Mouse (Mus musculus) limb, embryonic 14.5 days (tissue): ENCODE measurements around the gene Nfam1. TPM values are rescaled to one million over a fixed set of nuclear protein-coding genes. Genes with fewer than 3 reads are reported as not detected.

ENCODE experiments used
- ATAC-seq: fragments of 200-750 bp; cut with Nextera tagmentation; 2 replicates; pipeline ENCODE4 v1.8.0; 2017; ENCODE audit warnings: low read depth, moderate number of reproducible peaks, moderate TSS enrichment; ENCODE audit not compliant: low FRiP score
- DNase-seq: peaks from one replicate; pipeline ENCODE4 v3.0.0-alpha.2; 2015; ENCODE audit warnings: low spot score
- H3K27ac ChIP-seq: fragments of 300-500 bp; sonication (generic); replicated peaks from 2 replicates; pipeline ENCODE4 v1.5.1; 2014; ENCODE audit warnings: low read depth, mild to moderate bottlenecking, low read length, moderate library complexity, mixed read lengths
- H3K27me3 ChIP-seq: fragments of 300-500 bp; sonication (generic); 2 replicates; pipeline ENCODE4 v1.6.1; 2014; ENCODE audit warnings: low read length, mixed read lengths; ENCODE audit not compliant: control insufficient read depth, insufficient read depth
- H3K36me3 ChIP-seq: fragments of 300-500 bp; sonication (generic); 2 replicates; pipeline ENCODE4 v1.6.1; 2014; ENCODE audit warnings: mild to moderate bottlenecking, low read length, moderate library complexity, mixed read lengths; ENCODE audit not compliant: control insufficient read depth, insufficient read depth
- H3K4me1 ChIP-seq: fragments of 300-500 bp; sonication (generic); 2 replicates; pipeline ENCODE4 v1.6.1; 2014; ENCODE audit warnings: antibody characterized with exemption, low read length, mixed read lengths; ENCODE audit not compliant: control insufficient read depth, insufficient read depth
- H3K4me2 ChIP-seq: fragments of 300-500 bp; sonication (generic); replicated peaks from 2 replicates; pipeline ENCODE4 v1.6.1; 2014; ENCODE audit warnings: low read depth, mild to moderate bottlenecking, low read length, moderate library complexity; ENCODE audit not compliant: severe bottlenecking
- H3K4me3 ChIP-seq: fragments of 300-500 bp; sonication (generic); replicated peaks from 2 replicates; pipeline ENCODE4 v1.5.1; 2014; ENCODE audit warnings: low read length
- H3K9ac ChIP-seq: fragments of 300-500 bp; sonication (generic); 2 replicates; pipeline ENCODE4 v1.6.1; 2014; ENCODE audit warnings: mild to moderate bottlenecking, low read depth, low read length, moderate library complexity; ENCODE audit not compliant: severe bottlenecking
- H3K9me3 ChIP-seq: fragments of 300-500 bp; sonication (generic); 2 replicates; pipeline ENCODE4 v1.6.1; 2016; ENCODE audit warnings: low read length; ENCODE audit not compliant: control insufficient read depth
- POLR2A ChIP-seq: fragments of 200-500 bp; IDR thresholded peaks from 2 replicates; pipeline ENCODE4 v1.8.0; 2012; ENCODE audit warnings: inconsistent platforms, mild to moderate bottlenecking, moderate library complexity, borderline replicate concordance; ENCODE audit not compliant: insufficient read depth, insufficient read length; ENCODE audit errors: extremely low read depth
- WGBS: fragments of 180-500 bp; shearing (Covaris S2); extraction: QIAGEN DNeasy Blood & Tissue Kit; methylation state at CpG from one replicate; pipeline ENCODE4 v1.1.7; 2014; 5-methylcytosine and 5-hydroxymethylcytosine counted together
- polyA plus RNA-seq, 2 experiments: library from polyadenylated mRNA; depleted of rRNA in 1 of 2; stranded (reverse) in 1 of 2; unstranded in 1 of 2; fragments of >200 nt; fragmentation: Nextera tagmentation in 1 of 2; extraction: Ambion mirVana in 1 of 2; gene quantifications; 2 replicates each; pipeline versions ENCODE4 v1.2.1 to v1.2.3; 2012 to 2014

Gene Nfam1
- polyA plus RNA-seq, 2 experiments = 3.5 to 4.0 TPM

DNA sequence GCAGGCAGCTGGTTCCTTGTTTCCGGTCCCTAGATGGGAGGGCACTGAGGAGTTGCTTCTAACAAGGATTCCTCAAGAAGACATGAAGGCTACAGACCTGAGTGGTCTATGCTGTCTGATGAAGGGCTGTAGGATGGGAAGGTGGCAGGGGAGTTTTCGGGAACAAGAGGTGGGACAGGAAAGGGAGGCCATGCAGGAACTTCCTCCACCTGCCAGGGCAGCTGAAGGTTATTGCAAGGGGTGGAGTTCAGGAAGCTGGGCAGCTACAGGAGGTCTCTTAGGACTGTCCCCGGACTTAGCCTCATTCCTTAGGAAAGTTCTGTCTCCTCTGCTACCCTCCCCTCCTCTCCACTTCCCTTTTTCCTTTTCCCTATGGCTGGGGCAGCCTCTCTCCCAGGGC, 5.7 kb upstream of the Nfam1 start:
- TF ChIP-seq POLR2A = no peak
- ATAC-seq (no peak), DNase-seq (no peak)
- WGBS = 48% methylated on average over 3 of the region's 3 CpGs
- no peak overlapping the region for H3K4me3 ChIP-seq
- H3K36me3 ChIP-seq = no peaks in the 10 kb centered on the region
- no peak overlapping the region for H3K4me2 ChIP-seq
- peaks cover 38% of the 10 kb centered on the region for H3K4me1 ChIP-seq
- H3K27me3 ChIP-seq = 0 out of 2 replicates have a peak, but pooled peaks cover 11% of the 10 kb centered on the region
- H3K9me3 ChIP-seq = no peaks in the 10 kb centered on the region
- no peak overlapping the region for H3K9ac ChIP-seq
- H3K27ac ChIP-seq = no peak overlapping the region

DNA sequence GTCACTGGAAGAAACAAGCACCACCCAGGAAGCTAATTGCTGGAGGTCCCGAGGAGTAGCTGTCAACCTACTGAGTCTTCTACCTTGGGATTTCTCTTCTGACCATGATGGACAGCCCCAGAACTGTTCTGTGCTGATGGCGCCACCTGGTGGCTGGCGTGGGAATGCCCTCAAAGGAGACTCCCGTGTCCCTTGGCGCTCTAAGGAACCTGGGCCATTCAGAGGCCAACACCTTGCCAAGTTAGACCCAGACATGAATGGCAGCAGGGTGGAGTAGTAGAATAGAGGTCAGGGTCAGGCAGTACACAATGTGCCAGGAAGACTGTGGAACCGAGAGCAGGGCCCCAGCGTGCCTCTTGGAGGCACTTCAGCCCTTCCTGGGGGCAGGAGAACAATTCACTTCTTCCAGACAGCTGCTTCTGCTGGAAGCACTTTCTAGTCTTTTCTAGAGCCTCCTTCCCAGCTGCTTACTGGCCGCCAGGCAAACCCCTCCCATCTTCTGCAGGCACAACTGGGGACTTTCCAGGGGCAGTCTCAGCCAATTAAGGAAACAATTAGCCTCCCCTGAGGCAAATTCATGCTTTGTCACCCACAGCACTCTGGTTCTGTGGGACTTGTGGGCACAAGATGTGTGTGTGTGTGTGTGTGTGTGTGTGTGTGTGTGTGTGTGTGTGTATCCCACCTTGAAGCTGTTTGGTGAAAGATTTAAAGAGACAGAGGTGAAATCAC, 4.8 kb upstream of the Nfam1 start:
- H3K9ac ChIP-seq = no peak overlapping the region
- DNase-seq (peak; percentile 74), ATAC-seq (peak; percentile 24; the same call in 1 of the 2 replicates)
- WGBS = 3% methylated on average over 8 of the region's 8 CpGs
- 0 out of 2 replicates have a peak, but pooled peaks cover 11% of the 10 kb centered on the region for H3K27me3 ChIP-seq
- TF ChIP-seq POLR2A = no peak
- H3K27ac ChIP-seq = no peak overlapping the region
- no peaks in the 10 kb centered on the region for H3K9me3 ChIP-seq
- no peaks in the 10 kb centered on the region for H3K36me3 ChIP-seq
- no peak overlapping the region for H3K4me2 ChIP-seq
- no peak overlapping the region for H3K4me3 ChIP-seq
- H3K4me1 ChIP-seq = peaks cover 33% of the 10 kb centered on the region

- DNase-seq (peak; percentile 87), ATAC-seq (peak; percentile 75)
- Histone ChIP-seq H3K9me3 (no peaks in the 10 kb centered on the region), H3K27me3 (0 out of 2 replicates have a peak, but pooled peaks cover 11% of the 10 kb centered on the region), H3K4me1 (peaks cover 29% of the 10 kb centered on the region), H3K27ac (no peak overlapping the region), H3K9ac (no peak overlapping the region), H3K4me2 (peak overlapping the region; percentile 5; the same call in 1 of the 2 replicates), H3K36me3 (no peaks in the 10 kb centered on the region), H3K4me3 (no peak overlapping the region)
- TF ChIP-seq POLR2A = no peak
- 49% methylated on average over 14 of the region's 14 CpGs for WGBS
Measured at GRCm38 (mm10) chr15:83036900-83037519, 3.9 kb upstream of the Nfam1 start.

DNA sequence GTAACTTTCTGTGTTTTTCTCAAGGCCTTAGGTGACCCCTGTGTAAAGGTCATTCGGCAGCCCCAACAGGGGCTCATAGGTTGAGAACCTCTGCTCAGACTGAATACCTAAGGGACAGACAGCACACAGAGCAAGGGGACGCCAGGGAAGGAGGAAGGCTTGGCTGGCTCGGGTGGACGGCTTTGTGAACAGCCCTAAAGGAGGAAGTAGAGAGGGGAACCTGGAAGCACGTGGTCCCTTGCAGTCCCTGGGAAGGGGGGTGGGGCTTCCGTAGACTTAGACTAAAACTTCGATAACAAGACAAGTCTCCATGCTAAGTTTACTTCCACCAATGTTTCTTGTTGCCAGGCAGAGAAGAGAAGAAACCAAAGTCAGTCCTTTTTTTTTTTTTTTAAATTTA, 3.0 kb upstream of the Nfam1 start:
- peaks cover 29% of the 10 kb centered on the region for H3K4me1 ChIP-seq

GRCm38 (mm10) chr15:83034275-83034977, 1.3 kb upstream of the Nfam1 start:
- no peaks in the 10 kb centered on the region for H3K9me3 ChIP-seq
- H3K36me3 ChIP-seq = no peaks in the 10 kb centered on the region
- no peak overlapping the region for H3K9ac ChIP-seq
- 0 out of 2 replicates have a peak, but pooled peaks cover 11% of the 10 kb centered on the region for H3K27me3 ChIP-seq
- ATAC-seq = no peak
- H3K4me2 ChIP-seq = no peak overlapping the region; the same call in 1 of the 2 replicates
- no peak for DNase-seq
- no peak overlapping the region for H3K27ac ChIP-seq
- TF ChIP-seq POLR2A = no peak
- WGBS = 14% methylated on average over 16 of the region's 17 CpGs
- peaks cover 34% of the 10 kb centered on the region for H3K4me1 ChIP-seq
- H3K4me3 ChIP-seq = no peak overlapping the region

More for the DNA sequence above, 3.0 kb upstream of the Nfam1 start:
- H3K9ac ChIP-seq = no peak overlapping the region
- no peak overlapping the region for H3K4me3 ChIP-seq
- no peaks in the 10 kb centered on the region for H3K9me3 ChIP-seq
- H3K36me3 ChIP-seq = no peaks in the 10 kb centered on the region
- H3K27ac ChIP-seq = no peak overlapping the region
- DNase-seq (no peak), ATAC-seq (no peak)
- H3K27me3 ChIP-seq = 0 out of 2 replicates have a peak, but pooled peaks cover 11% of the 10 kb centered on the region
- no peak overlapping the region for H3K4me2 ChIP-seq
- WGBS = 50% methylated on average over 7 of the region's 7 CpGs
- no peak for TF ChIP-seq POLR2A
